Mouse (Mus musculus) MEL (cell line): ENCODE results near the gene Epha5.

ENCODE experiments used
- CTCF ChIP-seq, 3 experiments: IDR thresholded peaks in 2 of 3; conservative IDR thresholded peaks in 1 of 3; 2 replicates each; pipeline ENCODE4 v1.5.1; 2011 to 2012; ENCODE audit warnings: low read length in 3 of 3, low read depth in 2 of 3, mild to moderate bottlenecking in 2 of 3, improper control_type of control experiment in 1 of 3, inconsistent platforms in 1 of 3, mixed read lengths in 1 of 3, moderate library complexity in 1 of 3; ENCODE audit not compliant: control insufficient read depth in 1 of 3, insufficient read depth in 1 of 3, poor library complexity in 1 of 3, severe bottlenecking in 1 of 3
- EP300 ChIP-seq, 2 experiments: IDR thresholded peaks; 2 replicates each; pipeline ENCODE4 v1.6.1; 2011; ENCODE audit warnings: improper control_type of control experiment in 2 of 2, low read length in 2 of 2, low read depth in 1 of 2, mild to moderate bottlenecking in 1 of 2
- SIN3A ChIP-seq: IDR thresholded peaks from 2 replicates; pipeline ENCODE4 v1.6.1; 2012; ENCODE audit warnings: low read length, improper control_type of control experiment, inconsistent platforms
- TAL1 ChIP-seq: IDR thresholded peaks from 2 replicates; pipeline ENCODE4 v1.6.1; 2012; ENCODE audit warnings: mild to moderate bottlenecking, inconsistent platforms, low read length, moderate library complexity, mixed read lengths
- TCF12 ChIP-seq: IDR thresholded peaks from 2 replicates; pipeline ENCODE4 v1.6.1; 2014; ENCODE audit warnings: low read depth, mild to moderate bottlenecking, inconsistent platforms, low read length, improper control_type of control experiment, moderate library complexity
- ZC3H11A ChIP-seq: IDR thresholded peaks from 2 replicates; pipeline ENCODE4 v1.6.1; 2012; ENCODE audit warnings: low read depth, mild to moderate bottlenecking, inconsistent platforms, low read length, improper control_type of control experiment
- ZMIZ1 ChIP-seq: IDR thresholded peaks from 2 replicates; pipeline ENCODE4 v1.6.1; 2012; ENCODE audit warnings: low read depth, mild to moderate bottlenecking, inconsistent platforms, low read length, improper control_type of control experiment, moderate library complexity

GRCm38 (mm10) chr5:84265407-84265806 is 151.8 kb downstream of the Epha5 start:
- TF ChIP-seq SIN3A (no peak), ZC3H11A (no peak), EP300 (IDR thresholded peaks at IDR 0.05; ENCODE audit: low read depth in 1 of 2, low read length in 2 of 2) (no peak), TCF12 (no peak), CTCF (IDR thresholded peaks at IDR 0.05 in 2 of 3, conservative IDR thresholded peaks at IDR 0.05 in 1 of 3; ENCODE audit: control insufficient read depth in 1 of 3, insufficient read depth in 1 of 3, low read depth in 2 of 3, low read length in 3 of 3, poor library complexity in 1 of 3, severe bottlenecking in 1 of 3) (no peak), ZMIZ1 (no peak), TAL1 (no peak)
